Mouse (Mus musculus) megakaryocyte-erythroid progenitor cell, adult 5-6 weeks (primary cell): ENCODE data around the gene Uba7. TPM values are rescaled to one million over a fixed set of nuclear protein-coding genes. Genes with fewer than 3 reads are reported as not detected.
"Not testable (repeated sequence)": the region's sequence is repeated elsewhere in the genome, so short reads cannot be mapped to it uniquely, and the experiment has no call there.

Source experiments
- ATAC-seq: replicated peaks from 2 replicates; pipeline ENCODE4 v1.8.0; 2016; ENCODE audit warnings: mild to moderate bottlenecking, inconsistent platforms; ENCODE audit not compliant: severe bottlenecking, poor library complexity, low FRiP score, low TSS enrichment
- total RNA-seq, 2 experiments: library from RNA; stranded (forward) in 1 of 2; stranded (reverse) in 1 of 2; fragments of 200-1000, 215-1000 nt in 1 of 2; fragments of >200 nt in 1 of 2; fragmentation: Nextera tagmentation in 1 of 2; gene quantifications; 2 replicates each; pipeline ENCODE4 v1.2.3; 2014 to 2017

Uba7 gene
- total RNA-seq, 2 experiments from 2014 or later, result 17.7 to 111 TPM

DNA sequence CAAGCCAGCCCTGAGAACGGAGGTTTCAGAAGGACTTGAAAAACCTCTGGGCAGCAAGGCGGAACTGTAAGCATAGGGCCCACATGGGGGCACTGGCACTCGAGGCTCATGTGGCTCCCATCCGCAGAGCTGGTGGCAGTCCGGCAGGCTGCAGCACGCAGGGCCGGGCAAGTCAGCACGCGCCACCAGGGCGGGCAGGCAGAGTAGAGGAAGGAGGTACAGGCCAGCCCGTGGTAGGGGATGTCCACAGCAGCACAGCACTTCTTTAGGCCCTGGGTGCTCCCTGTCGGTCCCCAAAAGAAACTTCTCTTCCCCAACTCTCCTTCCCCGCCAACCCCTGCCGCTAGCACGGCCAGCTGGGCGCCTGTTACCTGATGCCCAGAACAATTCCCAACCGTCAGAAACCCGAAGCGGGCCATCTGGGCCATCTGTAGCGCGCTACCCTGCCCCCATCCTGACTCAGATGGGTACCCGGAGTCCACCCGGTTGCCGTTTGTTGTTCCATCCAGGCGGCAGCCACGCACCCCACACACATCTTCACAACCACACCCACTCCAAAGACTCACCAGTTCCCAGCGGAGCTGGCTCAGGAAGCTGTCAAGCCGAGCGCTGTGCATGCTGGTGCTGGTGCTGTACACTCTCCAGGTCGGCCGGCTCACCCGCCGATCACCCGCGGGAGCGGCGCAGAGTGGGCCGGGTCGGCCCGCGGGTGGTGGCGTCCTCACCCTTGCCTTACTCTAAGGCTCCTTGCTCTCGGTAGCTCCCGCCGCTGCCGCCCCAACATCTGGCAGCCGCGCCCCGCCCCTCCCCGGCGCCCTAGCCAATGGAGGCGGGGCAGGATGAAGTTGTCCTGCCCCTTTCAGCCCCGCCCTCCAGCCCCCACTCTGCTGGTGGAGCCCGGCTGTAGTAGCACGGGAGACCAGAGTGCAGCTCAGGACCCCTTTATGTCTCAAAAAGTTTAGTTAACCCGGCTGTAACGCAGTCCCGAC, 10.1 kb downstream of the Uba7 start, which contains the start of gene Inka1:
TSS of gene Inka1 (minus strand) at position 749 of the 989 bp plus-strand sequence.
- ATAC-seq, result peak; percentile 66

DNA sequence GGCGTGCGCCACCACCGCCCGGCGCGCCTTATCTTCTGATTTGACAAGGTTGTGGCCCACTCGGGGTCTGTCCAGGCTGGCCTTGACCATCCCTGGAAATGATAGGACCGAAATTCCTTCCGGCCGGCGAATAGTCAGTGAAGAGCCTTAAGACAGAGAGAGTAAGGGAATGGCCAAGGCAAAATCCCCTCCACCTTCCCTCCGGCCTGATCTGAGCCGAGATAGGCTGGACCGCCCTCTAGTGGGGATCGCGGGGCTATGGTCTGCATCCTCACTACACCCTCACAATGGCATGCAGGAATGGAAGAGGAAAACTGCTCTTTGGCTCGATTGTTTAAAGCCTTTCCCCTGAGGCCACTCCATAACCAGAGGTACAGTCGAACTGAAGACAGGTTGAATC, 11.1 kb downstream of the Uba7 start:
- 0 out of 2 replicates have a peak, but pooled peaks have one; percentile 24 for ATAC-seq

DNA sequence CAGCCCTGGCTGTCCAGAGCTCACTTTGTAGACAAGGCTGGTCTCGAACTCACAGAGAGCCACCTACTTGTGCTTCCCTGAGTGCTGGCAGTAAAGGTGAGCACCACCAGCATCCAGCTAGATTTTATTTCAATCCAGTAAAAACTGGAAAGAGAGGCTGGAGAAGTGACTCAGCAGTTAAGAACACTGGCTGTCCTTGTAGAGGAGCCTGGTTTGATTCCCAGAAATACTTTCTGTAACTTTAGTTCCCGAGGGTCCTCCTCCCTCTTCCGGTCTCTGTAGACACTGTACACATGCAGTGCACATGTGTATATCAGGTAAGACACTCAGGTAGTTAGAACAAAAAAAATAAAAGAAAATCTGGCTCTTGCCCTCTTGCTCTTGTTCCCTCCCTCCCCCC, 12.6 kb downstream of the Uba7 start:
- no peak for ATAC-seq

DNA sequence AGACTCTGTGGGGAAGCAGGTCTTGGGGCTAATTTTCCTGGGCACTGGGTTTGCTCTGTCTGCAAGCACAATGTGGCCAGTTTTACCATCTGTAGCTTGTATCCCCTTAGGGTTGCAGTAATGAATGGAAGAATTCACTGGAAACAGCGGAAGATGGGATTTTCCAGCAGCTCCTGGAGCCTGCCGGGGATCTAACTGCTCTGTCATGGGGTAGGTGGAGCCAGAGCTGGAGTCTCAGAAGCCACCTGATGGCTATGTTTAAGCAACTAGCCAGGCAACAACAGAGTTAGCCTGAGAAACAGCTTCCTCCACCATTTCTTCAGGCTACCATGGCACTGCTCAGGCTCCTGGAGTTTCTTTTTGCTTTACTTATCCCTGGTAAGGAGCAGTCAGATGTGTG, 16.9 kb downstream of the Uba7 start, which contains the start of gene Cdhr4:
TSS of gene Cdhr4 (plus strand) at position 301 of the 400 bp plus-strand sequence.
- ATAC-seq, result no peak

DNA sequence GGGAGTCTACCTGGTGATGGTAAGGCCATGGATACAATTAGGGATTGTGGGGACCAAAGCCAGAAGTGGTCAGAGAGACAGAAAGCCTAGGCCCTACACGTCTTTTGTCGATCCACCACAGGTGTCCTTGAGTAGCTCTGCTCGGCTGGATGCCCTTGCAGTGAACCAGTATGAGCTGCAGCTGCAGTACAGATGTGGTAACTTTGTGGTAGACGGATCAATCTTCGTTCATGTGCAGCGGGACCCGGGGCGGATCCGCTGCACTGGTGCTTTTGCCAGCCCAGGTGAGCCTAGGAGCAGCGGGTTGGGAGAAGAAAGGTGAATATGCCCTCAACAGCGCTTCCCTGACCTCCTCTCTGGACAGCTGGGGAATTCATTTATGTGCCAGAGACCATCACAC, 17.7 kb downstream of the Uba7 start:
- ATAC-seq, result no peak

DNA sequence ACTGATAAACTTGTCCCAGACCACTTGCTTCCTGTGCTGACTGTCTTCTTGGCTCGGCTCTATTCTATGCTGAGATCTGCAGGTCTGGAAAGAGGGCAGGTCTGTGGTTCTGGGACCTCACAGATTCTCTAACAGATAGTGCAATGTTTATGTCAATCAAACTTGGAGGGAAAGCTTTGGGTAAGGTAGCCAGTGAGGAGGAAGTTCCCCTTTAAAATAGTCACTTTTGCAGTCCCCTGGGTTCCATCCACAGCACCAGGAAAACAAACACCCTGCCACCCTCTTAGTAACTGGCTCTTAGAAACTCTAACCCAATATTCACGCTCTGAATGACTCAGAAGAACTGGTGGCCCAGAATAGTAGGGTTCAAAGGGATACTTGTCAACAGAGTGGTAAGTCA, 19.2 kb downstream of the Uba7 start:
- no peak for ATAC-seq

DNA sequence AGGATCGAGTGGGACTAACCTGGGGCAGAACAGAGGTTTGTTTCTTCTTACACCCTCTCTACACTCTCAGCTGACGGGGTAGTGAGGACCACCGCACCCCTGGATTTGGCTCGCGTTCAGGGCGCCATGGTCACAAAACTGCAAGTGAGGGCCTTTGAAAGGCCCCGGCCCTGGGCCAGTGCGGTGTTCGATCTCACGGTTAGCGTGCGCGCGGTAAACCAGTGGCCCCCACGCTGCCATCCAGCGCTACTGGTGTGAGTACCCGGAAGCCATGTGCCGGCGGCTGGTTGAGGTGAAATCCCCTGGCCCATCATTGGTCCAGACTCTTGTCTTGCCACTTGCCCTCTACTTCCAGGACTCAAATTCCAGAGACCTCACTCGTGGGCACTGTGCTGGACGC, 20.2 kb downstream of the Uba7 start:
- ATAC-seq, result no peak

DNA sequence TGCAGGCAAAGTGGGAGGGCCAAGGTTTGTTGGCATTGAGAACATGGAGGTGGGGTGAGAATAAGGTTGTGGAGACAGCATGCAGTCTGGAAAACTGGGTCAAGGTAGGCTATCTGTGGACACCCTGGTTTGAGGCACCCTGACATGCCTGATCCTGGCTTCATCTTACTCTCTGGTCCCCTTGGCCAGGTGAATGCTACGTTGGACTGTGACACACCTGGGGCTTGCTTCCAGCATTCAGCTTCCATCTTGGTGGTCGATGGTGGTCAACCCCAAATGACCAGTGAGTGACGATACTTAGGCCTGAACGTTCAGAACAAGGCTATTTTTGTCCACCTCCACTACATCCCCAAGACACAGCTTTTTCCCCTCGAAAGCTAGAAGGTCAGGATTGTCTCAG, 20.7 kb downstream of the Uba7 start, which contains the start of gene Gm20662:
TSS of gene Gm20662 (plus strand) at position 301 of the 400 bp plus-strand sequence.
- no peak for ATAC-seq

DNA sequence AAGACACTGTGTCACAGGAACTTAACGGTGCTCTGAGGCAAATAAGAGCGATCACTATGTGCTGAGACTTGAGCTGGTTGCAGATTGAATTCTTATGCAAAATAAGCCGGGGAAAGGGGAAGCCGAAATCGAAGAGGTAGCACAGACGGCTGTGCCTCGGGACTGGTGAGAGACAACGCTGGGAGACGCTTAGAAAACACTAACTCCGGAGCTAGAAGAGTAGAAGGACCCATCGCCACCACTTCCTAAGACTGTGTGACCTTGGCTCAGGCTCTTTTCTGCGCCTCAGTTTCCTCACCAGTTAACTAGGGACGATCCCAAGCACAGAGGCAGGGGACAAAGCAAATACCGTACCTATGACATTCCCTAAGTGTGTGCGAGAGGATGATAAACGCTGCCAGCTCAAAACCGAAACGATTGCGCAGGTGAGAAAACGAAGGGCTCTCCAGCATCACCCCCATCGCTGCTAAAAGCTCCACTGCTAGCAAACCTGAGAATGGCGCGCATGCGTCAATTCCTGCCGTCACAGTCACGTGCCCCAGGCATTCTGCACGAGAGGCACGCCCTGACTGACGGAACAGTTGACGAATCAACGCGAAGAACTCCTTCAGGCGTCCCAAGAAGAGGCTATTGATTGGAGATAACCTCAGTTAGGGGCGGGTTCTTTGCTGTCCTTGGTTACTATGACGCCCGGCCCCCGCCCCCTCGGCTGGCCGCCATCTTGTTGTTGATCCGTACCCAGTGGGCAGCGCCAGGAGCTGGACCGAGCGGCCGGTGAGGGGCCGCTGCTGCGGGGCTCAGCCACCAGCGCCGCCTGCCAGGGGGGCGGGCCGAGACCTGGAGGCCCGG, 26.8 kb downstream of the Uba7 start, which contains the start of gene Ip6k1:
TSS of gene Ip6k1 (plus strand) at position 580 of the 849 bp plus-strand sequence.
- ATAC-seq, result peak; percentile 99

DNA sequence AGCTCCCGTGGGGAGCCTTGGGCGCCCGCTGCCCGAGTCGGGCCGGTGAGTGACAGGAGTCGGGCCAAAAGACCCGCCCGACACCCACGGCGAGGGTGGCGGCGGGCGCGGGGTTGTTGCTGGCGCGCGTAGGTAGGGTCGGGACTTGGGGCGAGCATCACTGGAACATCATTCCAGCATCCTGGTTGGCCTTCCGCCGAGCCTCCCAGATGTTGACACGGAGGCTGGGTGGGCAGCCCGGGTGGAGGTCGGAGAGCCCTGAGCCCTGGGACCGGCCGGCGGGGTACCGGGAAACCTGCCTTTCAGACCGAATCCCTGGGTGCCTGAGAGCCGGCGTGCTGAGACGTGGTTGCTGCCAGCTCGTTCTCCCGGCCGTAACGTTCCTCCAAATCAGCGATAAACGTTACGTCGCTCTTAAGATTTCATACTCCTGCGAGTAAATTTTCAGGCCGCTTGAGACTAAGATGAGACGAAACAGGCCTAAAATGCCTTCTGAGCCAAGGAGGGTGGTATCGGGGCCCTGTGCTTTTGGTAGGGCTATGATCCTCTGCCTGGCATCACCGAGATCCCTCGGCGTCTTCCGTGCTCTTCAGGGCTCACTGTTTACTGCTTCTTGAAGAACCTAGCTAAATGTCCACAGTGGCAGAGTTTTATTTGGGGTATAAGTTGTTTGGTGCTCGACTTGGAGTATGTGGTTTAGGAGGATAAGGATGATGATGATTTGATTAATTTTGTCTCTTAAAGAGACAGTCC, 27.6 kb downstream of the Uba7 start:
- ATAC-seq, result peak; percentile 6; the same call in 1 of the 2 replicates

DNA sequence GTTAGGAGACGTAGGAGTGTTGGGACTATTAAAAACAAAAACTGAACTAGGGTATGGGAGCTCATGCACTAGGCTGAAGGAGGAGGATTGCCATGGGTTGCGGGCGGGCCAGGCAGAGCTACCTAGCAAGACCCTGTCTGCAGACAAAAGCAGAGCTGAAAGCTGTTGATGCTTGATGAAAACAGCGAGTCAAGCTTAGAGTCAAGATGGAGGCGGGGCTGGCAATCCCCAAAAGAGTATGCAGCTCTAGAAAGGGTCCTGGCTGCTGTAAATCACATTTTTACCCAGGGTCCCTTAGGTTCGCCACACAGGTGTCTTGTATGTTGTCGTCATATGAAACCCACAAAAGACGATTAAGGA, 28.2 kb downstream of the Uba7 start:
- ATAC-seq, result no peak

DNA sequence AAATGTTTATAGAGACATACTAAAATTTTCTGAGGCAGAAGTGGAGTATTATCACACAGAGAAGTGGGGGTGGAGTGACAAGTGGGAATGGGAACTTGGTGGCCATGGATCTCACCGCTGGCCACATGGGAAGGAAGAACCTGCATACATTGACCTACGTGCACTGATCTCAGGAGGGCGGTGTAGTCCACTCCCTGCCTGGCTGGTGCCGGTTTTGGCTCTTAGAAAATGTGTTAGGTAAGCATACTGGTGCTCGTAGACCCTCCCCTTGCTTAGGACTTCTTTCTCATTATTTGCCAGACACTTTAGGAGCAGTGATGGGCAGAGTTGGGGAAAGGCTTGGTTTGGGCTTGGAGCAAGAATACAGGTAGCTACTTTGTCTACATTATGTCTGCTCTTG, 32.7 kb downstream of the Uba7 start:
- ATAC-seq, result no peak

DNA sequence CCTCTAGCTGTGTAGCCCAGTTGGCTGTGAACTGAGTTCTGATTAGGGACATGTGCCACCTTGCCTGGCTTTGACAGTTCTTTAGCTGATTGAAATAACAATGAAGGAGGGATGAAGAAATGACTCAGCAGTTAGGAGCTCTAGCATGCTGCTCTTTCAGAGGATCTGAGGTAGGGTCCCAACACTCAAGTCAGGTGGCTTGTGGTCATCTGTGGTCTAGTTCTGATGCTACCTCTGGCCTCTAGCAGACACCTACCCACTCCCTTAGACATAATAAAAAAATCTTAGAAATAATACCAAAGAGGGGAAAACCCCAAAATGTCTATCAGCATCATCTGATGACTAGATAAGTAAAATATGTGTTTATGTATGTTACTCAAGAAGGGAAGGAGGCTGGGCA, 35.1 kb downstream of the Uba7 start:
- ATAC-seq, result 0 out of 2 replicates have a peak, but pooled peaks have one; percentile 43

DNA sequence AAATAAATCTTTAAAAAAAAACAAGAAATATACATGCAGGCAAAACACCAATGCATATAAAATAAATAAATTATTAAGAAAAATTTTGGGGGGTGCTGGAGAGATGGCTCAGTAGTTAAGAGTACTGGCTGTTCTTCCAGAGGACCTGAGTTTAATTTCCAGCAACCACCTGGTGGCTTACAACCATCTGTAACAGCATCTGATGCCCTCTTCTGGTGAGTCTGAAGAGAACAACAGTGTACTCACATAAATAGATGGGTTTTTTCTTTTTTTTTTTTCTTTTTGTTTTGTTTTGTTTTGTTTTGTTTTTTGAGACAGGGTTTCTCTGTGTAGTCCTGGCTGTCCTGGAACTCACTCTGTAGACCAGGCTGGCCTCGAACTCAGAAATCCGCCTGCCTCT, 38.3 kb downstream of the Uba7 start:
- ATAC-seq, result not testable (repeated sequence)

DNA sequence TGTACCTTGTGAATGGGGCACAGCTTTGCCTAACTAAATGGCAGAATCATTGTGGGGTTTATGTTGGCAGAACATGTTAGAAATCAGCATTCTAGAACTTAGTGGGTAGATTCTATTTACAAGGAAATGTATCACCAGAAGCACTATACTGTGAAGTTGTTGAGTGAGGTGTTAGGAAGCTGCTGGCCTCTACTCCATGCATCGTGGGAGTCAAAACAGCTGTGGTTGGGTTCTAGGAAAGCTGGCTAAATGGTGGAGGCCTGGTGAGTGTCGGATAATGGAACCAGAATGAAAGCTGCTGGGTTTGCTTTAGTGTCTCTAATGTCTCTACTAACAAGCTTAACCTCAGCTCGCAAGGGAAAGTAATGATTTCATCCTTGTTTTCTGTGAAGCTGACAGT, 41.8 kb downstream of the Uba7 start:
- ATAC-seq, result no peak

DNA sequence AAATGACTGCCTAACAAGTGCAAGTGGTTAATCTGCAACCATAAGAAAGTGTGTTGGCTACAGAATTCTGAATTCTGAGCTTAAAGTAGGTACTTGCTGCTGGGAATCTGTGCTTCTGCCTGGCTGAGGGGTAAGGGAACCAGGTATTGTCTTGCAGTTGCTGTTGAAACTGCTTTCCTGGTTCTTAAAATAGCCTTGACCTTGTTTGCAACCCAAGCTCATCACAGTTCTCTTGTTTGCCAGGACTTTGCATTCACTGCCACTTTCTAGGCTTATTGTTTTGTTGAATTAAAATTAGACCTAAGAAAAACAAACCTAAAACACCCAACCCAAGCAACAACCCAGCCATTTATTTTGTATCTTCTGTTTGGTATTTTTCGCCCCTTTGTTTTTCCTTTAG, 45.4 kb downstream of the Uba7 start:
- ATAC-seq, result no peak

DNA sequence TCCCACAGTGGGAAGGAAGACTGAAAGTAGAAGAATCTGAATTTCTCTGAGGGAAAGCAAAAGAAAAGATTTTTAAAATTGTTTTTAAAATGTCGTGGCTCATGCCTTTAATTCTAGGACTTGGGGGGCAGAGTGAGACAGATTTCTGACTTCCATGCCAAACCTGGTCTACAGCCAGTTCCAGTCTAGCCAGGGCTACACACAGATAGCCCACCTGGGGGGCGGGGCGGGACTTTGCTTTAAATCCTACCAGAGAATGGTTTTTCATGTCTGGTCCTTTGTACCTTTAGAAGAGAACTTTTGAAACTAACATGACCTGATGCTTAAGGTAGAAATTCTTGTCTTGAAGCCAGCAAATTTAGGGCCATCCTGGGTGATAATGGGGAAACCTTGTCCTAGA, 47.9 kb downstream of the Uba7 start:
- ATAC-seq, result no peak

DNA sequence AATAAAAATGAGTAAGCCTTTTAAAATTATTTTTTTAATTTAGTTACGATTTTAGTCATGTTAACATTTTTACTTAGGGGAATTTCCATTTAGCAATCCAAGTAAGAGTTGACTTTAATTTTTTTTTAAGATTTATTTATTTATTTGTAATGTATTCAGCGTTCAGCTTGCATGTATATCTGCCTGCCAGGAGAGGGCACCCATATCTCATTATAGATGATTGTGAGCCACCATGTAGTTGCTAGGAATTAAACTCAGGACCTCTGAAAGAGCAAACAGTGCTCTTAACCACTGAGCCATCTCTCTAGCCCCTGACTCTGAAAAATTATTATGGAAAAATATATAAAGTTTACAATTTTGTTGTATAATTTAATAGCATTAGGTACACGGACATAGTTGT, 51.3 kb downstream of the Uba7 start:
- ATAC-seq, result no peak

DNA sequence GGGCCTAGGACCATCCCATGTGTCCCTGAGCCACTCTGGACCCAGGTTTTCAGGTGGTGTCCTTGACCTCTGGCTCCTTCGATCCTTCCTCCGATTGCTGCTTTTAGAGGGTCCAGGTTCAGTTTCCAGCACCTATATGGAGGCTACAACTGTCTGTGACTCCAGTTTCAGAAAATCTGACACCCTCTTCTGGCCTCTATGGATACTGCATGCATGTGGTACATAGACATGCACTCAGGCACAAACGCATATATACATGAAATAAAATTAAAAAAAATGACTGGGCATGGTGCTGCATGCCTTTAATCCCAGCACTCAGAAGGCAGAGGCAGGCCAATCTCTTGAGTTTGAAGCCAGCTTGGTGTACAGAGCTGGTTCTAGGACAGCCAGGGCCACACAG, 52.6 kb downstream of the Uba7 start:
- no peak for ATAC-seq
